Mouse (Mus musculus): ENCODE measurements around the gene Popdc2.

- no peak for TF ChIP-seq NELFE (IDR thresholded peaks at IDR 0.05; ENCODE audit: low read depth, low read length)
- TF ChIP-seq POLR2A (IDR thresholded peaks at IDR 0.05; ENCODE audit: control insufficient read depth in 1 of 2, insufficient read depth in 1 of 2, low read depth in 1 of 2, low read length in 2 of 2, poor library complexity in 1 of 2) = no peak
- no peak for TF ChIP-seq POLR2AphosphoS5 (IDR thresholded peaks at IDR 0.05; ENCODE audit: borderline replicate concordance, low read depth, low read length)
These were observed 8.0 kb downstream of the Popdc2 start for GRCm38 (mm10) chr16:38369992-38370484.
